Mouse (Mus musculus): Measurements from ENCODE around the gene Zfand3. TPM values are rescaled to one million over a fixed set of nuclear protein-coding genes. Genes with fewer than 3 reads are reported as not detected.
A peak's percentile ranks its signal among the peaks of the same experiment; 100 is the strongest.

Gene Zfand3
- polyA plus RNA-seq, 1 experiment from 2014 or later, result 59.5 TPM

DNA sequence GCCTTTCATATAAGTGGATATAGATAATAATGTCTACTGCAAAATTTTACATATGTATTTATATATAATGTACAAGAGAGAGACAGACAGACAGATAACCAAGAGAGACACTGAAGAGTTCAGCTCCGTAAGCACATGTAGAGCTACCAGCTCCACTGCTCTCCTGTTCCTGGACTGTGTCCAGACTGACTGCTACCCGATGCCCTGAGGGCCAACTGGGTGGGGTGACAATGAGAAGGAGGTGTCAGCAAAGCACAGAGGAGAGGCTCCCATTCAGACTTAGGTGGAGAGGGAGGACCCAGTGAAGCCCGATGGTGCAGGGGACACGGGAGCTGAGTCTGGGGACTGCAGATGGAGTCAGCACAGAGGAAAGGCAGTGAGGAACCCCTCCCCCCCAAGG lies 25.5 kb upstream of the Zfand3 start:
- Histone ChIP-seq H3K4me2 (ENCODE audit: low read length) (no peak overlapping the region), H3K36me3 (ENCODE audit: control insufficient read depth, insufficient read depth, low read length) (no peaks in the 10 kb centered on the region), H3K4me3 (ENCODE audit: low read depth, low read length) (no peak overlapping the region), H3K27me3 (replicated peaks; ENCODE audit: control insufficient read depth, insufficient read depth, low read length) (no peaks in the 10 kb centered on the region; the same call in 1 of the 2 replicates), H3K9ac (ENCODE audit: low read length) (no peak overlapping the region), H3K27ac (ENCODE audit: low read depth, low read length) (no peak overlapping the region), H3K9me3 (replicated peaks; ENCODE audit: control insufficient read depth, low read length) (no peaks in the 10 kb centered on the region), H3K4me1 (ENCODE audit: control insufficient read depth, insufficient read depth, low read length) (no peaks in the 10 kb centered on the region)
- 53% methylated on average over 4 of the region's 4 CpGs for WGBS
- ATAC-seq, result no peak
- no peak for DNase-seq (ENCODE audit: low spot score)

GRCm38 (mm10) chr17:29979841-29980240 lies 24.7 kb upstream of the Zfand3 start:
- no peak for ATAC-seq

DNA sequence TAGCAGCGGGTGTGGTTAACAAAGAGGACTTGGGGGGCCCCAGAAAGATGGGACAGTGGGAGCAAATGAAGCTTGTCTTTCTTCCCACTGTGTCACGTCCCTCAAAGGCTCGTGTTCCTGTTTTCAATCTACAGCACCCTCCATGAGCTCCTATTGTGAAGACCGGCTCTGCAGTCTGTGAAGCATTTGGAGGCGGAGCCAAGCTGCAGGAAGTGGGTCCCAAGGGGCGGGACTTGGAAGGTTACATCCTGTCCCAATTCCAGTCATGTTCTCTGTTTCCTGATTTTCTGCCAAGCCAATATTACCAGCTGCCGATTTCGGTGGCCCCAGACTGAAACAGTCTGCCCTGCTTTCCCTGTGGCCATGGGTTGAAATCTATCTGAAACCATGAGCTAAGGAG lies 23.0 kb upstream of the Zfand3 start:
- H3K27me3 ChIP-seq (replicated peaks; ENCODE audit: control insufficient read depth, insufficient read depth, low read length), result no peaks in the 10 kb centered on the region
- no peak overlapping the region for H3K27ac ChIP-seq (ENCODE audit: low read depth, low read length)
- H3K4me2 ChIP-seq (ENCODE audit: low read length), result no peak overlapping the region
- H3K4me3 ChIP-seq (ENCODE audit: low read depth, low read length), result no peak overlapping the region
- H3K36me3 ChIP-seq (ENCODE audit: control insufficient read depth, insufficient read depth, low read length), result no peaks in the 10 kb centered on the region
- ATAC-seq (no peak), DNase-seq (ENCODE audit: low spot score) (no peak)
- no peaks in the 10 kb centered on the region for H3K9me3 ChIP-seq (replicated peaks; ENCODE audit: control insufficient read depth, low read length)
- no peak overlapping the region for H3K9ac ChIP-seq (ENCODE audit: low read length)
- no peaks in the 10 kb centered on the region for H3K4me1 ChIP-seq (ENCODE audit: control insufficient read depth, insufficient read depth, low read length)
- 67% methylated on average over 8 of the region's 8 CpGs for WGBS

More at GRCm38 (mm10) chr17:29979841-29980240, 24.7 kb upstream of the Zfand3 start:
- H3K36me3 ChIP-seq (ENCODE audit: control insufficient read depth, insufficient read depth, low read length), result no peaks in the 10 kb centered on the region
- no peaks in the 10 kb centered on the region; the same call in 1 of the 2 replicates for H3K27me3 ChIP-seq (replicated peaks; ENCODE audit: control insufficient read depth, insufficient read depth, low read length)
- H3K9ac ChIP-seq (ENCODE audit: low read length), result no peak overlapping the region
- no peaks in the 10 kb centered on the region for H3K9me3 ChIP-seq (replicated peaks; ENCODE audit: control insufficient read depth, low read length)
- WGBS, result 88% methylated on average over 7 of the region's 7 CpGs
- H3K27ac ChIP-seq (ENCODE audit: low read depth, low read length), result no peak overlapping the region
- no peaks in the 10 kb centered on the region for H3K4me1 ChIP-seq (ENCODE audit: control insufficient read depth, insufficient read depth, low read length)
- no peak for DNase-seq (ENCODE audit: low spot score)
- H3K4me2 ChIP-seq (ENCODE audit: low read length), result no peak overlapping the region
- no peak overlapping the region for H3K4me3 ChIP-seq (ENCODE audit: low read depth, low read length)

GRCm38 (mm10) chr17:29983190-29983589 lies 21.3 kb upstream of the Zfand3 start:
- Histone ChIP-seq H3K9me3 (replicated peaks; ENCODE audit: control insufficient read depth, low read length) (no peaks in the 10 kb centered on the region), H3K4me3 (ENCODE audit: low read depth, low read length) (no peak overlapping the region), H3K27ac (ENCODE audit: low read depth, low read length) (no peak overlapping the region), H3K9ac (ENCODE audit: low read length) (no peak overlapping the region), H3K27me3 (replicated peaks; ENCODE audit: control insufficient read depth, insufficient read depth, low read length) (no peaks in the 10 kb centered on the region), H3K4me2 (ENCODE audit: low read length) (no peak overlapping the region), H3K36me3 (ENCODE audit: control insufficient read depth, insufficient read depth, low read length) (no peaks in the 10 kb centered on the region), H3K4me1 (ENCODE audit: control insufficient read depth, insufficient read depth, low read length) (no peaks in the 10 kb centered on the region)
- ATAC-seq (no peak), DNase-seq (ENCODE audit: low spot score) (no peak)
- WGBS, result 78% methylated on average over 5 of the region's 5 CpGs

DNA sequence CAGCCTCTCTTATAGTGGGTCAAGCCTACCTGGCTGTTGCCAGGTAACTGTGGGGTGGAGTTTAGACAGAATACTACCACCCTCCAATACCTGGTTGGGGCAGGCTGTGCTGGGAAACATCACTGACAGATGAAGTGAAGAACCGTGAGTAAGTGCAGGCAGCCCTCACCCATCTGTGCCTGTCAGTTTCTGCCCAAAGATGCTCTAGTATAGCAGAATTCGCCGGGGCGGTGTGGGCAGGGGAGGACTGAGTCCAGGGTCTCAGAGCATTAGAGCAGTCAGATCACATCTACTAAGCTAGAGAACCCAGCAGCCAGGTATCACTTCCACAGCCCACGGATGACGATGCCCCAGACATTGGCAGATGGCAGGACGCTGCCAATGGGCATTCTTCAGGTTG lies 19.6 kb upstream of the Zfand3 start:
- H3K4me2 ChIP-seq (ENCODE audit: low read length), result no peak overlapping the region
- no peak overlapping the region for H3K27ac ChIP-seq (ENCODE audit: low read depth, low read length)
- H3K9ac ChIP-seq (ENCODE audit: low read length), result no peak overlapping the region
- H3K4me3 ChIP-seq (ENCODE audit: low read depth, low read length), result no peak overlapping the region
- H3K36me3 ChIP-seq (ENCODE audit: control insufficient read depth, insufficient read depth, low read length), result no peaks in the 10 kb centered on the region
- no peaks in the 10 kb centered on the region for H3K4me1 ChIP-seq (ENCODE audit: control insufficient read depth, insufficient read depth, low read length)
- no peaks in the 10 kb centered on the region for H3K9me3 ChIP-seq (replicated peaks; ENCODE audit: control insufficient read depth, low read length)
- ATAC-seq (no peak), DNase-seq (ENCODE audit: low spot score) (no peak)
- WGBS, result 82% methylated on average over 7 of the region's 7 CpGs
- no peaks in the 10 kb centered on the region for H3K27me3 ChIP-seq (replicated peaks; ENCODE audit: control insufficient read depth, insufficient read depth, low read length)

DNA sequence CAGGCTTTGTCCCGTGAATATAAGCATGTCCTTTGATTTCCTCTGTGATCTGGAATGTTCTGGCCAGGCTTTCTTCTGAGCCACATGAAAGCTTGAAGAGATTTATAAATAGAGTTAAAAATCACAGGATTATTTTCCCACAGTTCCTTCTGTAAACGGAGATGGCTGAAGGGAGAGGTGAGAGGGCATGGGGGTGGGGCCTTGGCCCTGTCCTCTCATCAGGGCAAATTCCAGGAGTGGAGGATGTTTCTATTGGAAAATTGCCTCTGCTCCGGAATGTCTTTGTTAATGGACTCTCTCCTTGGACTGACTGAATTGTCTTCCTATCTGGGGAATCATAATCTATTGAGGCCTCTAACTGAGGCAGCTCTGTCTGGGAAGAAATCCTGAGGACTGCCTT lies 19.0 kb upstream of the Zfand3 start:
- WGBS, result 47% methylated on average over 3 of the region's 3 CpGs

GRCm38 (mm10) chr17:29988141-29988540 lies 16.4 kb upstream of the Zfand3 start:
- Histone ChIP-seq H3K9me3 (replicated peaks; ENCODE audit: control insufficient read depth, low read length) (no peaks in the 10 kb centered on the region), H3K4me3 (ENCODE audit: low read depth, low read length) (no peak overlapping the region), H3K4me2 (ENCODE audit: low read length) (no peak overlapping the region), H3K27ac (ENCODE audit: low read depth, low read length) (no peak overlapping the region), H3K4me1 (ENCODE audit: control insufficient read depth, insufficient read depth, low read length) (no peaks in the 10 kb centered on the region), H3K36me3 (ENCODE audit: control insufficient read depth, insufficient read depth, low read length) (no peaks in the 10 kb centered on the region), H3K9ac (ENCODE audit: low read length) (no peak overlapping the region), H3K27me3 (replicated peaks; ENCODE audit: control insufficient read depth, insufficient read depth, low read length) (no peaks in the 10 kb centered on the region)
- ATAC-seq (no peak), DNase-seq (ENCODE audit: low spot score) (no peak)
- WGBS, result 80% methylated on average over 5 of the region's 5 CpGs

More for the DNA sequence above, 19.0 kb upstream of the Zfand3 start:
- H3K27me3 ChIP-seq (replicated peaks; ENCODE audit: control insufficient read depth, insufficient read depth, low read length), result no peaks in the 10 kb centered on the region
- H3K27ac ChIP-seq (ENCODE audit: low read depth, low read length), result no peak overlapping the region
- no peak overlapping the region for H3K4me2 ChIP-seq (ENCODE audit: low read length)
- no peaks in the 10 kb centered on the region for H3K4me1 ChIP-seq (ENCODE audit: control insufficient read depth, insufficient read depth, low read length)
- H3K9me3 ChIP-seq (replicated peaks; ENCODE audit: control insufficient read depth, low read length), result no peaks in the 10 kb centered on the region
- H3K36me3 ChIP-seq (ENCODE audit: control insufficient read depth, insufficient read depth, low read length), result no peaks in the 10 kb centered on the region
- DNase-seq (ENCODE audit: low spot score) (peak; percentile 10), ATAC-seq (no peak)
- H3K4me3 ChIP-seq (ENCODE audit: low read depth, low read length), result no peak overlapping the region
- H3K9ac ChIP-seq (ENCODE audit: low read length), result no peak overlapping the region

DNA sequence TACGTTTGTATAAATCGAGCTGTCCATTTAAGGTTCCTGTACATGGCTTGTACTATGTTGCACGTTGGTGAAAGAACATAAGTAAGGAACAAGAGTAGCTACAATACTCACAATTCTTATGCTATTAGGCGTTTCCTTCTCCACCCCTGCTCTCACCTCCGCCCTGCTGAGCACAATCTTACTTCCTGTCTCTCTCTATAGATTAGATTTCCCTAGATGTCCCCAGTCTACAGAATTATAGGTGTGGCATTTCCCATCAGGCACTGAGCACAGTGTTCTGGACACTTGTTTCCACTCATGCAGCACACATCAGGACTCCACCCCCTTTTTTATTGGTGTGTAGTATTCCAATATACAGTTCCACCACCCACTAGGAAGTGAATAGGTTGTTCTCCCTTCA lies 14.9 kb upstream of the Zfand3 start:
- H3K36me3 ChIP-seq (ENCODE audit: control insufficient read depth, insufficient read depth, low read length), result no peaks in the 10 kb centered on the region
- H3K9me3 ChIP-seq (replicated peaks; ENCODE audit: control insufficient read depth, low read length), result no peaks in the 10 kb centered on the region
- H3K4me3 ChIP-seq (ENCODE audit: low read depth, low read length), result no peak overlapping the region
- H3K27ac ChIP-seq (ENCODE audit: low read depth, low read length), result no peak overlapping the region
- DNase-seq (ENCODE audit: low spot score), result no peak
- H3K27me3 ChIP-seq (replicated peaks; ENCODE audit: control insufficient read depth, insufficient read depth, low read length), result no peaks in the 10 kb centered on the region
- H3K4me1 ChIP-seq (ENCODE audit: control insufficient read depth, insufficient read depth, low read length), result no peaks in the 10 kb centered on the region
- H3K9ac ChIP-seq (ENCODE audit: low read length), result no peak overlapping the region
- 87% methylated on average over 5 of the region's 5 CpGs for WGBS
- ATAC-seq, result no peak
- no peak overlapping the region for H3K4me2 ChIP-seq (ENCODE audit: low read length)

GRCm38 (mm10) chr17:29990136-29990535 lies 14.4 kb upstream of the Zfand3 start:
- no peak for ATAC-seq
- Histone ChIP-seq H3K4me1 (ENCODE audit: control insufficient read depth, insufficient read depth, low read length) (no peaks in the 10 kb centered on the region), H3K9ac (ENCODE audit: low read length) (no peak overlapping the region), H3K36me3 (ENCODE audit: control insufficient read depth, insufficient read depth, low read length) (no peaks in the 10 kb centered on the region), H3K4me3 (ENCODE audit: low read depth, low read length) (no peak overlapping the region), H3K27ac (ENCODE audit: low read depth, low read length) (no peak overlapping the region), H3K9me3 (replicated peaks; ENCODE audit: control insufficient read depth, low read length) (no peaks in the 10 kb centered on the region), H3K4me2 (ENCODE audit: low read length) (no peak overlapping the region), H3K27me3 (replicated peaks; ENCODE audit: control insufficient read depth, insufficient read depth, low read length) (no peaks in the 10 kb centered on the region)
- WGBS, result 94% methylated on average over 3 of the region's 3 CpGs
- no peak for DNase-seq (ENCODE audit: low spot score)
